Mouse (Mus musculus): ENCODE measurements around the gene Fut2.

Gene Fut2

GRCm38 (mm10) chr7:45598960-45599879 lies 67.0 kb downstream of the Fut2 start:
- no peak for DNase-seq (ENCODE audit: low read depth)
